Mouse (Mus musculus): ENCODE data around the gene Cited2. TPM values are rescaled to one million over a fixed set of nuclear protein-coding genes. Genes with fewer than 3 reads are reported as not detected.

Gene Cited2
- 10 to 100 TPM; 34.2 to 39.6 TPM for total RNA-seq (2021)
- long read RNA-seq, experiment 1, transcript Cited2-201 (2 exons, 1,979 nt), result major isoform, 36 of 49 reads
- long read RNA-seq, experiment 1, transcript Cited2-203 (1 exons, 2,411 nt), result minor isoform, 13 of 49 reads
- long read RNA-seq, experiment 1, partial matches to known transcripts, result 0 of 49 reads
- long read RNA-seq, experiment 1, other reads (novel, unspliced or antisense), result 0 of 49 reads
- long read RNA-seq, experiment 2, transcript Cited2-203 (1 exons, 2,411 nt), result minor isoform, 15 of 42 reads
- long read RNA-seq, experiment 2, transcript Cited2-201 (2 exons, 1,979 nt), result major isoform, 27 of 42 reads
- long read RNA-seq, experiment 2, partial matches to known transcripts, result 0 of 42 reads
- long read RNA-seq, experiment 2, other reads (novel, unspliced or antisense), result 0 of 42 reads

GRCm38 (mm10) chr10:17722653-17723410, at the start of gene Cited2:
Gene Cited2, plus strand, starts transcription at chr10:17723218.
- peak; percentile 100 for DNase-seq
- intact Hi-C loops (cut with DNase I), result loop anchor here (5.0 to 10.0 kb wide), 9 partner anchors 161 to 1086 kb away; no protein-coding TSS in a partner anchor

GRCm38 (mm10) chr10:17674454-17674853, 48.6 kb upstream of the Cited2 start:
- intact Hi-C loops (cut with DNase I), result no loop called here
- DNase-seq, result no peak

GRCm38 (mm10) chr10:17674869-17675268, 48.1 kb upstream of the Cited2 start:
- no peak for DNase-seq
- intact Hi-C loops (cut with DNase I), result no loop called here

- intact Hi-C loops (cut with DNase I), result no loop called here
- no peak for DNase-seq
Measured at GRCm38 (mm10) chr10:17676464-17676863, 46.6 kb upstream of the Cited2 start.

- intact Hi-C loops (cut with DNase I), result no loop called here
- DNase-seq, result no peak
Measured at GRCm38 (mm10) chr10:17677308-17677707, 45.7 kb upstream of the Cited2 start.

- DNase-seq, result no peak
- intact Hi-C loops (cut with DNase I), result no loop called here
Measured at GRCm38 (mm10) chr10:17680432-17681382, 42.3 kb upstream of the Cited2 start.

GRCm38 (mm10) chr10:17681386-17681785, 41.6 kb upstream of the Cited2 start:
- intact Hi-C loops (cut with DNase I), result no loop called here
- no peak for DNase-seq

GRCm38 (mm10) chr10:17683852-17684428, 39.1 kb upstream of the Cited2 start:
- intact Hi-C loops (cut with DNase I), result no loop called here
- no peak for DNase-seq

- intact Hi-C loops (cut with DNase I), result no loop called here
- no peak for DNase-seq
Measured at GRCm38 (mm10) chr10:17689806-17690205, 33.2 kb upstream of the Cited2 start.

- intact Hi-C loops (cut with DNase I), result no loop called here
- DNase-seq, result no peak
Measured at GRCm38 (mm10) chr10:17691709-17692108, 31.3 kb upstream of the Cited2 start.

- intact Hi-C loops (cut with DNase I), result no loop called here
- DNase-seq, result no peak
Measured at GRCm38 (mm10) chr10:17695801-17696200, 27.2 kb upstream of the Cited2 start.

GRCm38 (mm10) chr10:17697376-17698265, 25.4 kb upstream of the Cited2 start:
- no peak for DNase-seq

GRCm38 (mm10) chr10:17705466-17705973, 17.5 kb upstream of the Cited2 start:
- DNase-seq, result no peak
- intact Hi-C loops (cut with DNase I), result no loop called here

More at GRCm38 (mm10) chr10:17697376-17698265, 25.4 kb upstream of the Cited2 start:
- intact Hi-C loops (cut with DNase I), result no loop called here

- intact Hi-C loops (cut with DNase I), result no loop called here
- no peak for DNase-seq
Measured at GRCm38 (mm10) chr10:17710753-17711152, 12.3 kb upstream of the Cited2 start.

GRCm38 (mm10) chr10:17719009-17719570, 3.9 kb upstream of the Cited2 start:
- intact Hi-C loops (cut with DNase I), result no loop called here
- DNase-seq, result no peak

- DNase-seq, result no peak
- intact Hi-C loops (cut with DNase I), result loop anchor here (5.0 to 10.0 kb wide), 9 partner anchors 157 to 1082 kb away; no protein-coding TSS in a partner anchor
Measured at GRCm38 (mm10) chr10:17719646-17720045, 3.4 kb upstream of the Cited2 start.

GRCm38 (mm10) chr10:17720891-17721601, 2.0 kb upstream of the Cited2 start:
- DNase-seq, result no peak
- intact Hi-C loops (cut with DNase I), result loop anchor here (5.0 to 10.0 kb wide), 9 partner anchors 159 to 1084 kb away; no protein-coding TSS in a partner anchor
